Mouse (Mus musculus) right cerebral cortex, postnatal 25 days (tissue): ENCODE measurements around the gene Gm49450.

Experiments used
- DNase-seq: peaks from one replicate; pipeline ENCODE4 v3.0.0; 2022

The Gm49450 gene

DNA sequence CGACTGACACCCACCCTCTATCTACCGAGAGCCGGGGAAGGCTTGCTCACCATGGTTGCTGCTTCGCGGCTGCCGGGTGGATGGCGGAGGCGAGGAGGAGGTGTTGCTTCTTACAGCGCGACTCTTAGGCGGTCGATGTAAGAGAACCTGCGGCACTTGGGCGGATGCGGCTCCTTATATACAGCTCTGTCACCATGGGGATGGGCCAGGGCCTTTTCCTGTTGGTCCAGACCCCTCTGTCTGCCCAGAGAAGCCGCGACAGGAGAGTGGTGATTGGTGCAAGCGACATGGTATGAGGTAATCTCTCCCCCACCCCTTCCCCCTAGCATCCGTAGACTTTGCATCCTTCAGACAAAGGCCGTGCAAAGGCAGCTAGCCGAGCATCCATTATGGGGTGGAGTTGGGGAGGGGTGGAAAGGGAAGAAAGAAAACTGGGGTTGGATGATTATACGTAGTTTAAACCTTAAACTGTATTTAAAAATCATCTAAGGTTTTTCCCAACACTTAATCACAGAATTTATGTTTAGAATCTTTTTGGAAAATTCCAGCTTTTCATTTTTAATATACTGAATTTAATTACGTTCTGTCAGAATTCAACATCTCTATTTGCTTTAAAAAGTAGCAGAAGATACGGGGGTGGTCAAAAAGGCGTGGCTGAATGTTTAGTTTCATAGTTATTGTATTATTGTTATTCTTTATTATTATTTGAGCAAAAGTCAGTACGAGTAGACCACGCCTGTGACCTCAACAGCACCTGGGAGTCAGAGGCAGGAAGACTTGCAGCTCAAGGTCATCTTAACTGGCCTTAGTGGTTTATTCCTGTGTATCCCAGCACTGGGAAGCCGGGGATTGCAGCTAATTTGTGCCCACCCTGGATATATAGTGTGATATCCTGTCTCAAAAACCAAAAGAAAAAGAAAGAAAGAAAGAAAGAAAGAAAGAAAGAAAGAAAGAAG lies at the start of gene Gm49450, which contains the start of gene Tuba1a:
Gene Gm49450, minus strand, starts transcription at position 151 of the 956 bp plus-strand sequence.
Gene Tuba1a, minus strand, starts transcription at position 303 of the 956 bp plus-strand sequence.
- peak; percentile 96 for DNase-seq

- no peak for DNase-seq
These were observed 48.1 kb upstream of the Gm49450 start for GRCm38 (mm10) chr15:99001451-99001931.

DNA sequence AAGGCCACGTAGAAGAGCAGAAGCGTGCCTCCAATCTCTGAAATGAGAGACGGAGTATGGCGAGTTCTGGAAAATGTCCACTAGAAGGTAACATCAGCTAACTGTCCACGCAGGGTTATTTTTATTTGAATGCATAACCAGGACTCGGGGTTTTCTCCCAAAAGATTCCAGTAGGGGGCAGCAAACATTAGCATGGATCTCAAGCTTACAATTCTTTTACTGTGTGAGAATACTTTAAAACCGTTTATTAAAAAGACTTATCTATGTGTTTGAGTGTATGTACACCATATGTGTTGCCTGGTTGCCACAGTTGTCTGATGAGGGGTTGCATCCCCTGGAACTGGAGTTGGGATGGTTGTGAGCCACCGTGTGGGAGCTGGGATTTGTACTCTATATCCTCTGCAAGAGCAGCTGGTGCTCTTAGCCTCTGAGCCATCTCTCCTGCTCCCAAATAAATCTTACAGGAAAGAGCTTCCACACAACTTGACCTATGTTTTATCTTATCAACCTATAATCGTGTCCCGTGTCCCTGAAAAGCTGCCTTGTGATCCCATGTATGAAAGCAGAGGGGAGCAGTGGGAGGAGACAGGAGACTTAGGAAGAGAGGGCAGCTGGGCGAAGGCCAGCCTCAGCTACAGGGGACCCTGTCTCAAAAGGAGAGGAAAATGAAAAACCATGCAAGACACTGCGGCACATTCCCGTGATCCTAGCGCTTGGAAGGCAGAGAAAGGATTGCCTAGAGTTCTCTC lies 47.4 kb upstream of the Gm49450 start:
- DNase-seq, result no peak

DNA sequence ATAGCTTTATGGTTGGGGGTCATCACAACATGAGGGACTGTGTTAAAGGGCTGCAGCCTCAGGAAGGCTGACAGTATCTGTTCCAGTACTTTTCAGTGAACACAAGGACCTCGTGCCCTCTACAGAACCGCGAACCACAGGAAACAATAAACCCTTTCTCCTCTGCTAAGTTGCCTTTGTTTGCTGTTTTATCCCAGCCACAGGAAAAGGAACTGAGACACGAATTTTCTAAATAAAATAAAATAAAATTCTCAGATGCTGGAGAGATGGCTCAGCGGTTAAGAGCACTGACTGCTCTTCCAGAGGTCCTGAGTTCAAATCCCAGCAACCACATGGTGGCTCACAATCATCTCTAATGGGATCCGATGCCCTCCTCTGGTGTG lies 45.4 kb upstream of the Gm49450 start:
- DNase-seq, result no peak

DNA sequence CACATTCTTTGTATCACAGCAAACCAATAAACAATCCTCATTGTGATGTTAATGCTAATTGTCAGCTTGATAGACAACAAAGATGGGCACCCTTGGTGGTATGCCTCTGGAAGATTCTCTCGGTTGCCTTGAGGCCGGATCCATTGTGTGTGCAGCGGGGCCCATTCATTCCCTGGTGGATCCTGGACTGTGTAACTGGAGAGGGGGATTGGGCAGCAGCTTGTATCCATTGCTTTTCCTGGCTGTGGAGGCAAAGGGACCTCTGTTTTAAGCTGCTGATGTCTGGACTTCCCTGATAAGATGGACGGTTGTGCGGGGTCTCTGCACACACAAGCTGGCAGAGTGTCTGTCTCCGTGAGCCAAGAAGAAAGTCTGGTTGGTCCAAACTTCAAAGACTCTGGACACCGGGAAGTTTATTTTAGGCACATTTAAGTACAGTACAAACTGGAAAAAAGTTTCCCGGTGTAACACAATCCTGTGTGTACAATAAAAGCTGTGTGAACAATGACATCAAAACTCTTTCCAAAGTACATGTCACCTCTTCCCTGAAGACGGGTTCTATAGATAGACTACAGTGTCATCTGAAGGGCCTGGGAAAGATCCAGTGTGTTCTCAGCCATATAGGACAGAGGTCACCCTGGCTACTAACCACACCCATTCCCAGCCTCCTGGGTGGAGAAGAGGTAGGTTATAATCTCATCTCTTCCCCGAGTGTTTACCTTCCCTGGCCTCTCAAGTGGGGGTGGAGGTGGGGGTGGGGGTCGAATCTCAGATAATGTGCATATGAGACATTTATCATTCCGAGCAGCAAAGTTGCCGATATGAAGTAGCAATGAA lies 44.8 kb upstream of the Gm49450 start:
- DNase-seq, result no peak

DNA sequence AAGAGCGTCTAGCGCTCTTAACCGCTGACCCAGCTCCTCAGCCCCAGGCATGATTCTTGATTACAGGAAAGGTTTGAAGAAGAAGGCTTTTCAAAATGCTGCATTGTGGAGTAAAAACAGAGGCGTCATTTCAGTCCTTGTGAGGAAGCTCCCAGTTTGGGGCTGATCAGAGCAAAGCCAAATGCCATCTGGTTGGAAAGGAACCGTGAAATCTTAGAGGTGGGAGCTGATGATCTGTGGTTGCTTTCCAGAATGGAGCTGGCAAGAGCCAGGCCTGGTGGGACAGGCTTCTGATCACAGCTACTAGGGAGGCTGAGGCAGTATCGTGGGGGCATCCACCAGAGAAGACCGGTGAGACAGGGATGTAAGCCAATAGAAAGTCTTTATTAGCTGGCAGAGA lies 43.5 kb upstream of the Gm49450 start:
- no peak for DNase-seq

DNA sequence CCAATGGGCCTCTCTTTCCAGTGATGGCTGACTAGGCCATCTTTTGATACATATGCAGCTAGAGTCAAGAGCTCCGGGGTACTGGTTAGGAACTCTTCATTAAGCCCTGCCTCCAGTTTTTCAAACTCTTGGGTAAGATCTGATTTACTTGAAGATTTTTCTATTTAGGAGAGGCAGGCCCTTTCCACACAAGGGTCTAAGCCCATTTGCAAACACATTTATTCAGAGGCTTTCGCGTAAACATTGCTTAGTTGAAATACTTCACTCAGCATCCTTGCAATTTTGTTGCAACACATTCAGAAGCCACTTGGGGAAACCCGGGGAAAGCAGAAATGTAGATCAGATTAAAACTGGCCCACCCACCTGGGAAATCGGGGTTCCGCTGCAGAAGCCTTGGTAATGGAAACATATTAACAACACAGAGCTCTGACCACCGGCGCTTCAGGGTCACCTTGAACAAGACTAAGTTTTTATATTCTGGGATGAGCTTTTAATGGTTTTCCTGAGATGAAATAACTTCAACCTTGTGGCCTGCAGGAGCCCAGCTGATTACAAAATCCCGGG lies 41.7 kb upstream of the Gm49450 start:
- DNase-seq, result no peak

- peak; percentile 72 for DNase-seq
These were observed 40.5 kb upstream of the Gm49450 start for GRCm38 (mm10) chr15:98993865-98994264.

DNA sequence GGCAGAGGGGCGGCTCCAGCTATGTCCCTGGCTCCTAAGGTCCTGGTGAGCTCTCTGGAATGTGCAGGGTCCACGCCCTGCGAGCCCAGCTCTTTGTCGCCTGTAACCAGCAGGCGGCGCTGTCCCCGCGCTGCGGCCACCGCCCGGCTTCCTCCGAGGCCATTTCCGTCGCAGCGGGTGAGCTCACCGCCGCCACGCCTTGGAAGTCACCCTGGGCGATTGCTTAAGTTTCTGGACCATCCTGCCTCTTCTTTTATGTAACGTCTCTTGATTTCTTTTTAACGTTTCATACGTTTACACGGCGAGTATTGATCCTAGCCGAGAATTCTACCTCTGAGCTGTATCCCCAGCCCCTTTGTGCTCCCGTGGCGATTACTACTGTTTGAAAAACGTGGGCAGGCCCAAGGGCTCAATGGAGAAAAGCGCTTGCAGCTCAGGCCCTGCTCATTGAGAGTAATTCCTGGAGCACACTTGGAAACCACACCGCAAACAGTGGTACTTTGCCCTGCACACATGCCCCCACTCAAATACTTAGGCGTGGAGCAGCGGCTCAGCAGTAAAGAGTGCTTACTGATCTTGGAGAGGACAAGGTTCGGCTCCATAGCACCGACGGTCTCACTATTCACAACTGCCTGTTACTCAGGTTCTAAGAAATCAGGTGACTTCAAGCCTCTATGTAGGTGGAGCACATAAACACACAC lies 39.9 kb upstream of the Gm49450 start:
- peak; percentile 95 for DNase-seq

DNA sequence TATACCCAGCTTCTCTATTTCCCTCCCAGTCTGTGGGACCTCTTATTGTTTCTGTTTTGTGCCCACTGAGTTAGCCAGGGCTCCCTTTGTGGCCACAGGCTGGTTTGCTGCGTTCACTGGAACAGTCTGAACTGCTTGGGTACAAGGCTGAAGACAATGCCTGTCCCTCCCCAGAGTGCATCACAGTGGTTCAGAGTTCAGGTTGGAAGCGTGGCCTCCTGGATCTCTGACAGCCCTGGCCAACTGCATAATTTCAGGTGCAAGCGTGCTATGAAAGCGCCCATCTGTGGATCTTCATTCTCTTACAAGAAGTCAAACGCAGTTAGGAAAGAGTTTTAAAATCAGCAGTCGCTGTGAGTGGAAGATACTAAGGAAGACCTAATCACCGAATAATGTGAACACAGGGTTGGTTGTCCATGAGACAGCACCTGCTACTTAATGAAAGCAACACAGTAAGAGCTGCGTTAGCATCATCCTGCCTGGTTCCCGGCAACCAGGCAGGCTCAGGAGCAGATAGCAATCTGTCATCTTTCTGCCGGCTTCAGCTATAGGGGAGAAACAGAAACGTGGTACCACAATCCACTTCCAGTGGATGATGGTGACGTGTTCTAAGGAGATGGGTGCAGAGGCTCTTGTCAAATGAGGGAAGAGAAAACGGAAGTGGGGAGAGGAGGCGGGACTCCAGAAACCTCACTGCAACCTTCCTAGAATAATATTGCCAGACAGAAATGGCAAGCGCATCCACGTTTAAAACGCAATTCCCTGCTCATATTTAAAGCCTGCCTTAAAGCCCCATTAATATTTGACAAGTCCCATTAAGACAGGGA lies 38.9 kb upstream of the Gm49450 start:
- peak; percentile 70 for DNase-seq

DNA sequence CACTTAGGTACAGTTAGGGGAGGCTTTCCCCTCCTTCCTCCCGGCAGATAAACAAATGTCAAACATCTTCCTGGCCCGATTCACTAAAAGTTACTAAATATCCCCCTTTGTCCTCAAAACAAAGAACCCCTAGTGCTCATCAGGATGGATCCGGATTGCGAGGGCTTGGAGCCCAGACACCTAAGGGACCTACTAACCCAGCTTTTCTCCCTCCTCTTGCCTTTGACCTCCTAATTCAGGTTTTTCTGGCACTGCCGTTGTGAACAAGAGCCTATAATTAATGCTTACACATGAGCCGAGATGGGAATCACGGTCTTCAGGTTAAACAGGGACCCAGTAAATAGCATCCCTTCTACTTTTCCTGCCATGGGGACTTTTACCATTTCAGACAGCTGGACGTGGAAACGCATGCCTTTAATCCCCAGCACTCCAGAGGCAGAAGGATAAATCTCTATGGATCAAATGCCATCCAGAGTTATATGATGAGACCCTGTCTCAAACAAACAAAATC lies 38.2 kb upstream of the Gm49450 start:
- no peak for DNase-seq

DNA sequence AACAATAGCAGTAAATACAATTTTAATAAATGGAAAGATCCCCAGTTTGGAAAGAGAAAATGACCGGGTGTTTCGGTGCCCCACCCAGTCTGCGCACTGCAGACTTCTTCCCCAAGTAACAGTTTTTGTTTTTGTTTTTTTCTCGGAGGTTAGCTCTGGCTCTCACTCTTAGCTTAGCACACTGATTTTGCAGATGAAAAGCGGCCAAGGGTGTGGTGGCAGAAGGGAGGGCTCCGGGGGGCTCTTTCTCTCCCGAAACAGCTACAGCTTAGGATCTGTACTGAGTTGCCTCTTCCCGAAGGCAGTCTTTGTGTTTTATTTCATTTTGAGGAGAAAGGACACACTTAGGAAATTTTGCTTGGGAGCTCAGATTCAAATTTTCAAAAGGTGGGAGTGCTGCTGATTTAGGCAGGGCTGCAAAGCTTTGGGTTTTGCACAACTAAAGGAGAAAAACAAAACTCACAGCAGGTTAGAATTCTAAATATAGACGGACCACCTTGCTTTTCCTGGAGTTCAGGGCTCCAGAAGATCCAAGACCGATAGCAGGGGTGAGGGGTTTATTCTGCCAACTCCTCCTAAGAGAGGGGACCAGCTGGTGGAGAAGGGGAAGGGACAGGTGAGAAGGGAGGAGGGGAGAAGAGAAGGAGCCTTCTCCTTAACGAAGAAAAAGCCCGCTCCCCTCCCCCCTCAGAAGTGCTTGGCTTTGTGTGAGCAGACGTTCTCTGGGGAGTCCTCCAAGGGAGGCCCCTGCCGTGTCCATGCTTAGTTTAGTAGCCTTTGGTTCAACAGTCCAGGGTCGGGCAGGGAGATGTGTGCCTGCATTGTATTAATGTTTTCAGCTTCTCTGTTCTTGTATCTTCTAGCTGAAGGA lies 37.6 kb upstream of the Gm49450 start:
- no peak for DNase-seq

DNA sequence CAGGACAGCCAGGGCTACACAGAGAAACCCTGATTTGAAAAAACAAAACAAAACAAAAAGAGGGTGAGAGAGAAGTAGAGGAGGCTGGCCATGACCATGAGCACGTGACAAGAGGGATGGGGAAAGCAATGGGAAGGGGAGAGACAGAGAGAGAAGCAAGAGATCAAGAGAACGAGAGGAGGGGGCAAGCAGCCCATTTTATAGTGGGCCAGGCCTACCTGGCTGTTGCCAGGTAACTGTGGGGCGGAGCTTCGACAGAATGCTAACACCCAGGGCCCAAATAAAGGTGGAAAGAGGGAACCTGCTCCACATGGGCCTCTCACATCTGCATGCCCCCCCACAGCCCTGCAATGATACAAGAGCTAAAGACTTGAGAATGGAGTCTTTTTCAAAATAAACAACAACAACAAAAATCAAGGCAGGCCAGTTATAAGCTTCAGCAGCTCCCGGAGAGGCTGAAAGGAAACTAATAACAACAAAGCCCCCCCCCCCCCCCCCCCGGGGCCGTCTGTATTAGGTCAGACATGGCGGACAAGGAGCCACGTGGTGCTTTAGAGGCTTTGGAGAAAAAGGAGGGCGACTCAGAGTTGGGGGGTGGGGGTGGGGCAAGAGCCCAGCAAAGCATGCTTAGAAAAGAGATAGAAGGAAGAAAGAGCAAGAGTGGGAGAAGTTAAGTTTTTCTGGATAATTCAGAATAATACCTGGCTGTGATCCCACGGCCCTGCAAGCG lies 36.5 kb upstream of the Gm49450 start:
- DNase-seq, result no peak

- no peak for DNase-seq
These were observed 35.4 kb upstream of the Gm49450 start for GRCm38 (mm10) chr15:98988787-98989186.

- no peak for DNase-seq
These were observed 34.4 kb upstream of the Gm49450 start for GRCm38 (mm10) chr15:98987661-98988181.

GRCm38 (mm10) chr15:98987077-98987630 lies 33.8 kb upstream of the Gm49450 start:
- DNase-seq, result no peak

GRCm38 (mm10) chr15:98985982-98986715 lies 32.8 kb upstream of the Gm49450 start:
- no peak for DNase-seq
